Mouse (Mus musculus) heart, postnatal 4 days (tissue): ENCODE measurements at regions not wholly inside any gene's neighbourhood (a gene's known extent, or its start where the extent isn't known, plus 50 kb on each side); places are given as distances from the start of the nearest gene placed in this dataset.

Source experiments
- DNase-seq: peaks from one replicate; pipeline ENCODE4 v3.0.0; 2021

- DNase-seq: no peak
Observed at GRCm38 (mm10) chr9:120677216-120677615, 106.0 kb downstream of the Rpl14 start.

GRCm38 (mm10) chr9:120679822-120680426 is 108.7 kb downstream of the Rpl14 start:
- no peak for DNase-seq

GRCm38 (mm10) chr9:120681404-120681803 is 110.2 kb downstream of the Rpl14 start:
- DNase-seq: no peak

GRCm38 (mm10) chr9:120685961-120686360 is 114.7 kb downstream of the Rpl14 start:
- no peak for DNase-seq

- no peak for DNase-seq
Observed at GRCm38 (mm10) chr9:120689025-120689424, 117.8 kb downstream of the Rpl14 start.

- no peak for DNase-seq
Observed at GRCm38 (mm10) chr9:120690510-120690909, 119.3 kb downstream of the Rpl14 start.

- DNase-seq: peak; percentile 92
Observed at GRCm38 (mm10) chr9:120690961-120691941, 120.0 kb downstream of the Rpl14 start.

GRCm38 (mm10) chr9:120691971-120692401 is 120.7 kb downstream of the Rpl14 start:
- no peak for DNase-seq

GRCm38 (mm10) chr9:120694457-120694856 is 123.2 kb downstream of the Rpl14 start:
- DNase-seq: no peak

GRCm38 (mm10) chr9:120695966-120696365 is 124.7 kb downstream of the Rpl14 start:
- no peak for DNase-seq

- DNase-seq: no peak
Observed at GRCm38 (mm10) chr9:120697749-120698148, 126.5 kb downstream of the Rpl14 start.

- DNase-seq: no peak
Observed at GRCm38 (mm10) chr9:120699781-120700180, 128.5 kb downstream of the Rpl14 start.

GRCm38 (mm10) chr9:120702836-120703235 is 131.6 kb downstream of the Rpl14 start:
- DNase-seq: no peak

- no peak for DNase-seq
Observed at GRCm38 (mm10) chr9:120703291-120703930, 132.2 kb downstream of the Rpl14 start.

GRCm38 (mm10) chr9:120706562-120707198 is 135.4 kb downstream of the Rpl14 start:
- DNase-seq: no peak

GRCm38 (mm10) chr9:120708507-120708906 is 137.3 kb downstream of the Rpl14 start:
- no peak for DNase-seq

- DNase-seq: no peak
Observed at GRCm38 (mm10) chr9:120709146-120709655, 138.0 kb downstream of the Rpl14 start.

- DNase-seq: no peak
Observed at GRCm38 (mm10) chr9:120712987-120713386, 141.7 kb downstream of the Rpl14 start.

- DNase-seq: no peak
Observed at GRCm38 (mm10) chr9:120715665-120716121, 144.4 kb downstream of the Rpl14 start.

GRCm38 (mm10) chr9:120718812-120719211 is 147.6 kb downstream of the Rpl14 start:
- DNase-seq: no peak

- DNase-seq: no peak
Observed at GRCm38 (mm10) chr9:120721451-120722123, 150.3 kb downstream of the Rpl14 start.

- DNase-seq: no peak
Observed at GRCm38 (mm10) chr9:120723026-120723425, 151.8 kb downstream of the Rpl14 start.
